ENCODE assay signal across 35 mouse cellular contexts in genomic region chr5:92313776-92314175, GRCm38 (mm10). TPM values are rescaled to one million over a fixed set of nuclear protein-coding genes. Genes with fewer than 3 reads are reported as not detected.
"Had no signal": no experiment of that assay in that cellular context is flagged by ENCODE, and none has a peak within 500 bp of the region (broad histone marks: within the 10 kb centered on the region; RNA-seq: fewer than 3 reads in every experiment).

No protein-coding gene starts in this region.

- H3K27me3 ChIP-seq: heart, embryonic 12.5 days; hindbrain, embryonic 13.5 days; hindbrain, embryonic 15.5 days; kidney, embryonic 15.5 days; limb, embryonic 13.5 days; limb, embryonic 15.5 days; liver, embryonic 13.5 days; liver, embryonic 15.5 days had no signal

- H3K9me3 ChIP-seq: heart, embryonic 10.5 days; heart, embryonic 12.5 days; hindbrain, embryonic 13.5 days; hindbrain, embryonic 15.5 days; kidney, embryonic 15.5 days; limb, embryonic 13.5 days; limb, embryonic 15.5 days; liver, embryonic 13.5 days; liver, embryonic 15.5 days had no signal

- H3K4me3 ChIP-seq: heart, embryonic 10.5 days; heart, embryonic 12.5 days; hindbrain, embryonic 13.5 days; hindbrain, embryonic 15.5 days; kidney, embryonic 15.5 days; limb, embryonic 13.5 days; limb, embryonic 15.5 days; liver, embryonic 13.5 days; liver, embryonic 15.5 days had no signal

- H3K4me2 ChIP-seq: heart, embryonic 12.5 days; hindbrain, embryonic 13.5 days; hindbrain, embryonic 15.5 days; kidney, embryonic 15.5 days; limb, embryonic 13.5 days; limb, embryonic 15.5 days; liver, embryonic 11.5 days; liver, embryonic 13.5 days; liver, embryonic 15.5 days had no signal

- DNase-seq: gastrocnemius, postnatal 14 days; gastrocnemius, postnatal 36 days; kidney, adult 11 months; kidney, adult 2 months; kidney, adult 9 months; kidney, postnatal 14 days; kidney, postnatal 36 days; layer of hippocampus, adult 9-11 months; layer of hippocampus, postnatal 36 days; left cerebral cortex, postnatal 4 days; liver, embryonic 13.5 days had no signal

- H3K36me3 ChIP-seq: heart, embryonic 10.5 days; heart, embryonic 12.5 days; hindbrain, embryonic 13.5 days; hindbrain, embryonic 15.5 days; kidney, embryonic 15.5 days; limb, embryonic 13.5 days; limb, embryonic 15.5 days; liver, embryonic 13.5 days; liver, embryonic 15.5 days had no signal

- ATAC-seq: hindbrain, postnatal 0 days; intestine, embryonic 16.5 days had no signal

- H3K27ac ChIP-seq: heart, embryonic 10.5 days; hindbrain, embryonic 13.5 days; hindbrain, embryonic 15.5 days; hindbrain, postnatal 0 days; kidney, embryonic 15.5 days; kidney, postnatal 0 days; limb, embryonic 13.5 days; limb, embryonic 15.5 days; liver, embryonic 15.5 days had no signal

- H3K9ac ChIP-seq: heart, embryonic 12.5 days; hindbrain, embryonic 13.5 days; hindbrain, embryonic 15.5 days; kidney, embryonic 15.5 days; limb, embryonic 13.5 days; limb, embryonic 15.5 days; liver, embryonic 13.5 days; liver, embryonic 15.5 days had no signal

RNA-seq across cellular contexts. Expression of gene Cxcl9, which starts 14.1 kb away (rescaled TPM):
- total RNA-seq: hindbrain, postnatal 0 days; layer of hippocampus, adult 18-20 months; layer of hippocampus, postnatal 14 days; layer of hippocampus, postnatal 36 days; left cerebral cortex, adult 18-20 months; left cerebral cortex, postnatal 10 days; left cerebral cortex, postnatal 25 days; left cerebral cortex, postnatal 4 days had no signal
- polyA plus RNA-seq: heart, embryonic 10.5 days; heart, embryonic 12.5 days; heart, embryonic 14.5 days; hindbrain, embryonic 11.5 days; hindbrain, embryonic 13.5 days; hindbrain, embryonic 15.5 days; hindbrain, postnatal 0 days; intestine, embryonic 14.5 days; intestine, embryonic 16.5 days; kidney, embryonic 15.5 days; limb, embryonic 11.5 days; liver, embryonic 11.5 days; liver, embryonic 13.5 days; liver, embryonic 15.5 days had no signal

RNA-seq across cellular contexts. Expression of gene Art3, which starts 17.9 kb away (rescaled TPM):
- total RNA-seq: hematopoietic stem cell, adult 5-6 weeks had no signal

RNA-seq across cellular contexts. Expression of gene Cxcl10, which starts 34.9 kb away (rescaled TPM):
- total RNA-seq: heart, adult 8-10 months; heart, postnatal 25 days; hindbrain, postnatal 0 days; layer of hippocampus, adult 18-20 months; layer of hippocampus, postnatal 14 days; layer of hippocampus, postnatal 36 days; left cerebral cortex, postnatal 10 days; left cerebral cortex, postnatal 25 days; left cerebral cortex, postnatal 4 days had no signal
